Mouse (Mus musculus): ENCODE measurements around the gene Gtf2b.

The Gtf2b gene

GRCm38 (mm10) chr3:142795587-142795986, 30.7 kb downstream of the Gtf2b start:
- in situ Hi-C loops (cut with MboI), result no loop called here

GRCm38 (mm10) chr3:142811582-142811981, 46.7 kb downstream of the Gtf2b start:
- in situ Hi-C loops (cut with MboI), result no loop called here

- in situ Hi-C loops (cut with MboI), result no loop called here
These were observed 52.7 kb downstream of the Gtf2b start for GRCm38 (mm10) chr3:142817506-142817905.

- in situ Hi-C loops (cut with MboI), result no loop called here
These were observed 58.8 kb downstream of the Gtf2b start for GRCm38 (mm10) chr3:142823606-142824005.

GRCm38 (mm10) chr3:142826449-142827146, 61.8 kb downstream of the Gtf2b start:
- in situ Hi-C loops (cut with MboI), result no loop called here

- in situ Hi-C loops (cut with MboI), result no loop called here
These were observed 68.1 kb downstream of the Gtf2b start for GRCm38 (mm10) chr3:142832910-142833309.
